Mouse (Mus musculus): Measurements from ENCODE around the gene Rpusd3. TPM values are rescaled to one million over a fixed set of nuclear protein-coding genes. Genes with fewer than 3 reads are reported as not detected.

Rpusd3 gene
- polyA plus RNA-seq, 1 experiment from 2014 or later = 19.8 TPM

- ATAC-seq = no peak
- Histone ChIP-seq H3K9me3 (replicated peaks; ENCODE audit: control insufficient read depth, low read length) (no peaks in the 10 kb centered on the region), H3K9ac (ENCODE audit: low read length) (no peak overlapping the region), H3K27ac (ENCODE audit: low read depth, low read length) (no peak overlapping the region), H3K4me3 (ENCODE audit: low read depth, low read length) (no peak overlapping the region), H3K4me2 (ENCODE audit: low read length) (no peak overlapping the region), H3K4me1 (ENCODE audit: control insufficient read depth, insufficient read depth, low read length) (no peaks in the 10 kb centered on the region), H3K27me3 (replicated peaks; ENCODE audit: control insufficient read depth, insufficient read depth, low read length) (no peaks in the 10 kb centered on the region), H3K36me3 (ENCODE audit: control insufficient read depth, insufficient read depth, low read length) (peaks cover 88% of the 10 kb centered on the region)
- DNase-seq (ENCODE audit: low spot score) = no peak
- 95% methylated on average over 20 of the region's 20 CpGs for WGBS
Observed at GRCm38 (mm10) chr6:113370194-113370929, 48.8 kb downstream of the Rpusd3 start.

DNA sequence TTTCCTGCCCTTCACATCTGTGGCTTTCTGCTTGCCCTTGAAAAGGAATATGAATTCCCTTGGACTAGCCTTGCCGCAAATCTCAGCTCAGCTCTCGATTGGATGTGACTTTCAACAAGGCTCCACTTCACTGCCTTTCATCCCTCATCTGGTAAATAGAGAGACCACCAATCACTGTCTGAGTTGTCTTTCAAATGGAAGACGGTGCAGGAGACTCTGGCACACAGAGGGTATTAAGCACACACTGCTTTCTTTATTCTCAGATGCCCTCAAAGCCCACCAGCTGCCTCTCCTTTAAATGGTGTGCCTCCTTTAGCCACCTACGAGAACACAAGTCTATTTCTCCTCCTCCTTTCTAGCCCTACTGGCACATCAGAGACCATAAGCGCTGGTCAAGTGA lies 50.6 kb downstream of the Rpusd3 start:
- no peaks in the 10 kb centered on the region for H3K4me1 ChIP-seq (ENCODE audit: control insufficient read depth, insufficient read depth, low read length)
- WGBS = 70% methylated on average over 5 of the region's 5 CpGs
- H3K9ac ChIP-seq (ENCODE audit: low read length) = no peak overlapping the region
- no peaks in the 10 kb centered on the region for H3K27me3 ChIP-seq (replicated peaks; ENCODE audit: control insufficient read depth, insufficient read depth, low read length)
- H3K27ac ChIP-seq (ENCODE audit: low read depth, low read length) = no peak overlapping the region
- no peak overlapping the region for H3K4me3 ChIP-seq (ENCODE audit: low read depth, low read length)
- no peak overlapping the region for H3K4me2 ChIP-seq (ENCODE audit: low read length)
- DNase-seq (ENCODE audit: low spot score) (no peak), ATAC-seq (no peak)
- peaks cover 70% of the 10 kb centered on the region for H3K36me3 ChIP-seq (ENCODE audit: control insufficient read depth, insufficient read depth, low read length)
- no peaks in the 10 kb centered on the region for H3K9me3 ChIP-seq (replicated peaks; ENCODE audit: control insufficient read depth, low read length)

DNA sequence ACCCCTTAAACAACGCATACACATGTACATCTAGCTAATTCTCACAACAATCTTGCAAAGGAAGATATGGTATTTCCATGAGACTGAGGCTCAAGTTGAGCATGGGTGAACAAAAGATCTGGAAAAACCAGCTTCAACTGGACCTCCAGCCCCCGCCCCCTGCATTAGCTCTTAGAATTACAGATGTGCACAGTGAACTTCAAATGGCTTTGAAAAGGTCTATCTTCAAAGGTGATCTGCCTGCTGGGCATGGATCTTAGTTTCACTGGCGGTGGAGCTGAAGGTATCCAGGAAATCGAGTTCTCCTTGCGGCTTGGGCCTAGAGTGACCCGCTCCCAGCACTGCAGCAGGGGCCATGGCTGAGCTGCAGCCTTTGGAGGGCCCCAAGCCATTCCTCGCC lies 51.0 kb downstream of the Rpusd3 start:
- Histone ChIP-seq H3K27me3 (replicated peaks; ENCODE audit: control insufficient read depth, insufficient read depth, low read length) (no peaks in the 10 kb centered on the region), H3K4me2 (ENCODE audit: low read length) (no peak overlapping the region), H3K27ac (ENCODE audit: low read depth, low read length) (no peak overlapping the region), H3K4me3 (ENCODE audit: low read depth, low read length) (no peak overlapping the region), H3K9me3 (replicated peaks; ENCODE audit: control insufficient read depth, low read length) (no peaks in the 10 kb centered on the region), H3K36me3 (ENCODE audit: control insufficient read depth, insufficient read depth, low read length) (peaks cover 66% of the 10 kb centered on the region), H3K4me1 (ENCODE audit: control insufficient read depth, insufficient read depth, low read length) (no peaks in the 10 kb centered on the region), H3K9ac (ENCODE audit: low read length) (no peak overlapping the region)
- DNase-seq (ENCODE audit: low spot score) (no peak), ATAC-seq (no peak)
- WGBS = 91% methylated on average over 7 of the region's 7 CpGs

DNA sequence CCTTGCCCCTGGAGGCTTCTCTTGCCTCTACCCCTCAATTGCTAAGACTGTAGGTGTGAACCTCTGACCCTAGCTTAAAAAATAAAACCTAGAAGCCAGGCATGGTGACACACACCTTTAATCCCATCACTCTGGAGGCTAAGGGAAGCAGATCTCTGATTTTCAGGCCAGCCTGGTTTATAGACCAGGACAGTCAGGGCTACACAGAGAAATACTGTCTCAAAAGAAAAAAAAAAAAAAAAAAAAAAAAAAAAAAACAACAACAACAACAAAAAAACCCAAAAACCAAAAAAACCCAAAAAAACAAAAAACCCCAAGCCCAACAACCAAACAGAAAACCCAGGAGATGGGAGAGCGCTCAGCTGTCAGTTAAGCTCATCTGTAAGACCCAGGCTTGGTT lies 51.6 kb downstream of the Rpusd3 start:
- no peaks in the 10 kb centered on the region for H3K27me3 ChIP-seq (replicated peaks; ENCODE audit: control insufficient read depth, insufficient read depth, low read length)
- no peak for ATAC-seq

DNA sequence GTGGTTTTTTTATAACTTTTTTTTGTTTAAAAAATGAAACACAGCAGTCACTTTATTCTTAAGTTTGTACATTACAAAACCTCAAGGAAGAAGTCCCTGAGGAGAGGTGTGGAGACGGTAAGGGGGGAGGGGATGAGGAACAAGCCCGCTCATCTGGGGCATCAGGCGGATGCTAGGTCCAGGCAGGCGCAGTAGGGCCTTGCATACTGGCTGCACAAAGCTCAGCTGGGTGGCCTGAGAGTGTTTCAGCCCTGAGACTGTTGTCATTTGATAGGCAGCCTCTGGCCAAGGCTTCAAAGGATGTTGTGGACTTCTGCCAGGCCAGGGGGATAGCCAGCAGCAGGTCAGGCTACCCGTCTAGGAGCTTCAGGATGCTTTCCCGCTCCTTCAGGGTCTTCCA lies 52.5 kb downstream of the Rpusd3 start:
- Histone ChIP-seq H3K4me3 (ENCODE audit: low read depth, low read length) (no peak overlapping the region), H3K4me1 (ENCODE audit: control insufficient read depth, insufficient read depth, low read length) (no peaks in the 10 kb centered on the region), H3K27me3 (replicated peaks; ENCODE audit: control insufficient read depth, insufficient read depth, low read length) (no peaks in the 10 kb centered on the region), H3K4me2 (ENCODE audit: low read length) (no peak overlapping the region), H3K27ac (ENCODE audit: low read depth, low read length) (no peak overlapping the region), H3K36me3 (ENCODE audit: control insufficient read depth, insufficient read depth, low read length) (peaks cover 51% of the 10 kb centered on the region), H3K9ac (ENCODE audit: low read length) (no peak overlapping the region), H3K9me3 (replicated peaks; ENCODE audit: control insufficient read depth, low read length) (no peaks in the 10 kb centered on the region)
- no peak for DNase-seq (ENCODE audit: low spot score)
- WGBS = 91% methylated on average over 6 of the region's 6 CpGs
- no peak for ATAC-seq

More for the DNA sequence above, 51.6 kb downstream of the Rpusd3 start:
- H3K36me3 ChIP-seq (ENCODE audit: control insufficient read depth, insufficient read depth, low read length) = peaks cover 60% of the 10 kb centered on the region
- WGBS = 100% methylated on average over 1 of the region's 1 CpGs
- no peak overlapping the region for H3K4me3 ChIP-seq (ENCODE audit: low read depth, low read length)
- H3K9ac ChIP-seq (ENCODE audit: low read length) = no peak overlapping the region
- no peak overlapping the region for H3K27ac ChIP-seq (ENCODE audit: low read depth, low read length)
- no peak for DNase-seq (ENCODE audit: low spot score)
- H3K4me1 ChIP-seq (ENCODE audit: control insufficient read depth, insufficient read depth, low read length) = no peaks in the 10 kb centered on the region
- H3K9me3 ChIP-seq (replicated peaks; ENCODE audit: control insufficient read depth, low read length) = no peaks in the 10 kb centered on the region
- no peak overlapping the region for H3K4me2 ChIP-seq (ENCODE audit: low read length)

Small RNA genes within 50 kb of the gene (microRNA-seq; reads per million reads assigned to microRNA genes)
- gene Gm24387 = not detected

Other genes starting within 250 kb of the Rpusd3 start
- gene Lhfpl4, start 224.0 kb downstream of the Rpusd3 start, polyA plus RNA-seq (2014; fragmentation: Nextera tagmentation; extraction: Ambion mirVana) = 8.8 and 11.3 TPM in 2 replicates
- 41.7 and 43.6 TPM in 2 replicates for gene Mtmr14, start 181.5 kb downstream of the Rpusd3 start, polyA plus RNA-seq (2014; fragmentation: Nextera tagmentation; extraction: Ambion mirVana)
- gene Cpne9, start 137.0 kb downstream of the Rpusd3 start, polyA plus RNA-seq (2014; fragmentation: Nextera tagmentation; extraction: Ambion mirVana) = 0.23 and 0.80 TPM in 2 replicates
- gene Brpf1, start 112.2 kb downstream of the Rpusd3 start, polyA plus RNA-seq (2014; fragmentation: Nextera tagmentation; extraction: Ambion mirVana) = 15.8 and 17.0 TPM in 2 replicates
- 12.7 and 14.7 TPM in 2 replicates for gene Ogg1, start 92.4 kb downstream of the Rpusd3 start, polyA plus RNA-seq (2014; fragmentation: Nextera tagmentation; extraction: Ambion mirVana)
- 86.3 and 90.7 TPM in 2 replicates for gene Camk1, start 75.4 kb downstream of the Rpusd3 start, polyA plus RNA-seq (2014; fragmentation: Nextera tagmentation; extraction: Ambion mirVana)
- gene Tada3, start 41.5 kb downstream of the Rpusd3 start, polyA plus RNA-seq (2014; fragmentation: Nextera tagmentation; extraction: Ambion mirVana) = 68.2 and 83.2 TPM in 2 replicates
- gene Arpc4, start 41.2 kb downstream of the Rpusd3 start, polyA plus RNA-seq (2014; fragmentation: Nextera tagmentation; extraction: Ambion mirVana) = 265 and 270 TPM in 2 replicates
- gene Ttll3, start 30.1 kb downstream of the Rpusd3 start, polyA plus RNA-seq (2014; fragmentation: Nextera tagmentation; extraction: Ambion mirVana) = 2.5 and 5.0 TPM in 2 replicates
- gene Cidec, start 16.4 kb upstream of the Rpusd3 start, polyA plus RNA-seq (2014; fragmentation: Nextera tagmentation; extraction: Ambion mirVana) = not detected in 2 replicates
- gene Jagn1, start 23.2 kb upstream of the Rpusd3 start, polyA plus RNA-seq (2014; fragmentation: Nextera tagmentation; extraction: Ambion mirVana) = 88.0 and 94.4 TPM in 2 replicates
- gene Il17re, start 39.1 kb upstream of the Rpusd3 start, polyA plus RNA-seq (2014; fragmentation: Nextera tagmentation; extraction: Ambion mirVana) = not detected in 2 replicates
- 1.3 and 2.0 TPM in 2 replicates for gene Il17rc, start 52.1 kb upstream of the Rpusd3 start, polyA plus RNA-seq (2014; fragmentation: Nextera tagmentation; extraction: Ambion mirVana)
- 37.2 and 49.4 TPM in 2 replicates for gene Creld1, start 64.0 kb upstream of the Rpusd3 start, polyA plus RNA-seq (2014; fragmentation: Nextera tagmentation; extraction: Ambion mirVana)
- 3.2 and 5.4 TPM in 2 replicates for gene Prrt3, start 82.6 kb upstream of the Rpusd3 start, polyA plus RNA-seq (2014; fragmentation: Nextera tagmentation; extraction: Ambion mirVana)
- gene Emc3, start 112.3 kb upstream of the Rpusd3 start, polyA plus RNA-seq (2014; fragmentation: Nextera tagmentation; extraction: Ambion mirVana) = 101 and 108 TPM in 2 replicates
- gene Fancd2, start 112.3 kb upstream of the Rpusd3 start, polyA plus RNA-seq (2014; fragmentation: Nextera tagmentation; extraction: Ambion mirVana) = 4.3 and 5.8 TPM in 2 replicates
- gene Fancd2os, start 181.4 kb upstream of the Rpusd3 start, polyA plus RNA-seq (2014; fragmentation: Nextera tagmentation; extraction: Ambion mirVana) = not detected in 2 replicates
- gene Brk1, start 185.4 kb upstream of the Rpusd3 start, polyA plus RNA-seq (2014; fragmentation: Nextera tagmentation; extraction: Ambion mirVana) = 280 and 307 TPM in 2 replicates
- gene Vhl, start 204.6 kb upstream of the Rpusd3 start, polyA plus RNA-seq (2014; fragmentation: Nextera tagmentation; extraction: Ambion mirVana) = 90.3 and 97.1 TPM in 2 replicates
- 0.68 and 0.90 TPM in 2 replicates for gene Irak2, start 219.1 kb upstream of the Rpusd3 start, polyA plus RNA-seq (2014; fragmentation: Nextera tagmentation; extraction: Ambion mirVana)